Mouse (Mus musculus): ENCODE results near the gene Aspg.

Aspg gene

DNA sequence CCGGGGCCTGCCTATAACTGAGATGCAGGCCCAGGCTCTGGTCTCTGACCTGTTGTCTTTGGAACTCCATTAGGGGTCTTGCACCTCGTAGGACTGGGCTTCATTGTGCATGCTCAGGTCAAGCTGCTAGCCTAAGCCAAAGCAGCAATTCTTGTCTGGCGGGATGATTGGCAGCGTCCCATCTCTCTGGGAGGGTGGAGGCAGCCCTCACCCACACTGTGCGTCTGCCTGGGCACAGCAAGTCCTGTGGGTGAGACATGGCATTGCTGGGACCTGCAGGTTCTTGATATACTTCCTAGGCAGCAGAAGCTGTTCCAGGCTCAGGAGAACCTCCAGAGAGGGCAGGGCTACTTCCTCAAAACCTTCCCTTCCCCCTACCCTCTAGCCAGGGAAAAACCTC is 10.5 kb downstream of the Aspg start:
- DNase-seq, result no peak

DNA sequence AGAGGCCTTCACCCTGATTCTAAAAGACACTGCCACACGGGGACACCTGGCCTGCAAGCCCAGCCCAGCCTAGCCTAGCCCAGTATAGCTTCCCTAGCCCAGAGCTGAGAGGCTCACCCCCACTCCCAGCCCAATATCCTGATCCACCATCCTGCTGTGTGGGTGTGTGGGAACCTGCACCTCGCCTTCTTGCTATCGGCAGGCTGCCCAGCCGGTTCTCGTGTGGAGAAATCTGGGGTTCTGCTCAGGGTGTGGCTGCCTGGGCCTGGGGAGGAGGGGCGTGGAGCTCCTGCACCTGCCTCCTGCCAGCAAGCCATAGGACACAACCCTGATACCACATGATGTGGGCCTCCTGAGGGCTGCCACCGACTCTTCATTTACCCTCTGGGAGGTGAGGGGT is 11.2 kb downstream of the Aspg start:
- DNase-seq, result no peak

- no peak for DNase-seq
Measured at GRCm38 (mm10) chr12:112121188-112121587, 14.7 kb downstream of the Aspg start.

- peak; percentile 39 for DNase-seq
Measured at GRCm38 (mm10) chr12:112125903-112126302, 19.4 kb downstream of the Aspg start.

DNA sequence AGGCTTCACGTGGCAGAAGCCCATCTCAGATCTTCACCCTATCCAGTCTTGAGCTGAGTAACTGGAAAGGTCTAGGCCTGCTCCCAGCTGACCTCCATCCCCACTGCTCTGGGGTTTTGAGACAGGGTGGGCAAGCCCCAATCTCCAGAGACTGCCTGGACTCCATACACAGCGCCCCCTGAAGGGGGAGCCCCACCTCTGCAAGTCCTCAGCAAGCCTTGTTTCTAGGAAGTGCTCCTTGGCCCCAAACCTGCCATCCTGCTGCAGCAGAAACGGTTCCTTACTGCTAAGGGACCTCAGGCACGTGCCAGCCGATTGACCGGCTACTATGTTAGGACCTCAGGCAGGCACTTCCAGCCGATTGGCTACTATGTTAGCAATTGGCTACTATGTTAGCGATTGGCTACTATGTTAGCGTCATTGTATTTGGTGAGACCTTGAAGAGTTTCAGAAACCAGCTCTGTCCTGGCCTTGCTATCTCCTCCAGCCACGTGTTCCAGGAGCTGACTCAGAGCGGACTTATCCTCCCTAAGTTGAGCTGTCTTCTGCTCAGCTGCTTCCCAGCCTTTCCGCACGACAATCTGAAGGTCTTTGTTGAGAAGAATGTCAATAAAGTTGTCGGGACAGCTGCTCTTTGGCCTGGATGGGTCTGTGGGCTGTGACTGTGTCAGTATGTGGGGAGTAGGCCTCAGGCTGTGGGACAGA is 20.6 kb downstream of the Aspg start:
- DNase-seq, result no peak

GRCm38 (mm10) chr12:112128526-112128925 is 22.0 kb downstream of the Aspg start:
- DNase-seq, result no peak

DNA sequence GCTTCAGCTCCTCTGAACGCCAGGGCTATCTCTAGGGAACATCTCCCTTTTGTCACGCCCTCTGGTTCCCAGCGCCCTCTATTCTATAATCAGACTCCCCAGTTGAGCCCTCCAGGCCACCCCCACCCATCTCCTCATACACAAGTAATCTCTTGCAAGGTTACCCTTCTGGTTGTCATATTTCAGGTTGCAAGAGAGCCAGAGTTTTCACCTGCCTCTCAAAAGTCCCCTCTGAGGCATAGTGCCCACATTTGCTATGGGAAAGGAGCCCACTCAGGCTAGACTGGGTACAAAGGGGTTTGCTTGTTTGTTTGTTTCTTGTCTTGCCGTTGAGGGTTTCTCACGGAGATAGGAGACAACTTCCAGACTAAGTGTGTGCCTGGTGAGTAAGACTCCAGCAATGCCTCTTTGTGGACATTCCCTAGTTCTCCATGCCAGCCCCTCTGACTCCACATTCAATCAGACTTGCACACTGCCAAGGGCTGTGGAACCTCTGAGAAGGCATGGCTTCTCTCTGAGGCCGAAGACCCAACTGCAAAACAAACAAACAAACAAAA is 22.9 kb downstream of the Aspg start:
- no peak for DNase-seq

- DNase-seq, result peak; percentile 87
Measured at GRCm38 (mm10) chr12:112130161-112130860, 23.8 kb downstream of the Aspg start.

- DNase-seq, result peak; percentile 64
Measured at GRCm38 (mm10) chr12:112130957-112131356, 24.5 kb downstream of the Aspg start.

DNA sequence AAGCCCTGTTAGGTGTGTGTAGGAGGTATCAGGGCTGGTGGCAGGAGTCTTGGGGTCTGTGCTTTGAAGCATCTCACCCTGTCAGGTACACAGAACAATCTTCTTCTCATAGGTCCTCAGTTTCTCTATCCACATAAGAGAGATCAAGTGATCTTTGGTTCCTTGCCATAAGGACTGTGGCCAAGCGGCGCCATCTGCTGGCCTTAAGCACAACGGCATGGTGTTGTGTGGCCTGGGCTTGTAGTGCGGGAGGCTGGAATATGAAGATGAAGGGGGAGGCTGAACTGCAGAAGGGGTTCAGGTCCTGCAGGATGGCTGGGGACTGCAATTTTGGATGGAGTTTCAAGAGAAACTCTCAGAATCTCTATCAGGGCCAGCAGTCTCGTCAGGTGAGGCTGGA is 33.8 kb downstream of the Aspg start:
- peak; percentile 71 for DNase-seq

DNA sequence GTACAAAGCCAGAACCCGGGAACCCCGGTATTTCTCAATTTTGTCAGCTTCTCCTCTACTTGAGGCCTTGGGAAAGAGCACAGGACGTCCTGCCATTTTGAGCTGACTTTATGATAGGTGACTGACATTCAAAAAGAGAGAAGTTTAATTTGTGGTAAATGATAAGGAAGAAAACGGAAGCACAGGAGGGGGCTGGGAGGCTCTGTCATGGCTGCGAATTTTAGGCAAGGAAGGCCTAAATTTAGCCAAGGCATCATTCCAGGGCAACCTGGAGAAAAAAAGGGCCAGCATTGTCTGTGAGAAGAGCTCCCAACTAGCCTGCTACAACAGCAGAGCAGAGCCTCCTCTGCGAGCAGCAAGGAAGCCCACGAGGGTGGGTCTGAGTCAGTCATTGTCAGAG is 34.3 kb downstream of the Aspg start:
- no peak for DNase-seq

- DNase-seq, result peak; percentile 61
Measured at GRCm38 (mm10) chr12:112141300-112141699, 34.8 kb downstream of the Aspg start.

DNA sequence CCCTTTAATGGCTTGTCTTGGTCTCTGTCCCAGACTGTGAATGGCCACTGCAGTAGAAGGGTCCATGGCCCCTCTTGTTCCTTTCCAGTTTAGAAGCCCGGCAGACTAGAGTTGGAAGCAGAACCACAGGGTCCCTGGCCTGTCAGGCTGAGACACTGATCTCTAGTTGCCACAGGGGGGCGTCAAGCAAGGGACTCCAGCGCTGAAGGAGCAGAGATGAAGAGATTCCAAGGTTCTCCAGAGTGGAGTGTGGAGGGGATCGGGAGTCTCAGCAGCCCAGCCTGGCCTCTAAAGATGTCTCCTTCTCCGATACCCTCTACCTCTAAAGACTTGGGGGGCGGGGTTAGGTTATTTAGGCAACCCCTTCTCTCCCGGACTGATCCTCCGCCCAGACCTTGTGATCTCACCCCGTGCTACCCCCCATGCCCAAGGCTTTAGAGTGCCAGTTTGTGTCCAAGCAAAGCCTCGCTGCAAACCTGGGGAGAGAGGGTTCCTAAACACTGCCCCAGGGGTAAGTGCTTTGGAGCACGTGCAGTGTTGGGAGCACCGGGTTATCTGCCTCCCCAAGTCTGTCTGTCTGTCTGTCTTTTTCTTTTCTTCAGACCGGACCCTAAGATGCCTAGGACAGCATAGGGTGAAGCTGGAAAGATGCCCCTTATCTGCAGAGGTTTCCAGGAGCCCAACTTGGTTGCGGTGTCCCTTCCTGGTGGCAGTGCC is 36.8 kb downstream of the Aspg start:
- no peak for DNase-seq

- DNase-seq, result no peak
Measured at GRCm38 (mm10) chr12:112143833-112144201, 37.3 kb downstream of the Aspg start.

DNA sequence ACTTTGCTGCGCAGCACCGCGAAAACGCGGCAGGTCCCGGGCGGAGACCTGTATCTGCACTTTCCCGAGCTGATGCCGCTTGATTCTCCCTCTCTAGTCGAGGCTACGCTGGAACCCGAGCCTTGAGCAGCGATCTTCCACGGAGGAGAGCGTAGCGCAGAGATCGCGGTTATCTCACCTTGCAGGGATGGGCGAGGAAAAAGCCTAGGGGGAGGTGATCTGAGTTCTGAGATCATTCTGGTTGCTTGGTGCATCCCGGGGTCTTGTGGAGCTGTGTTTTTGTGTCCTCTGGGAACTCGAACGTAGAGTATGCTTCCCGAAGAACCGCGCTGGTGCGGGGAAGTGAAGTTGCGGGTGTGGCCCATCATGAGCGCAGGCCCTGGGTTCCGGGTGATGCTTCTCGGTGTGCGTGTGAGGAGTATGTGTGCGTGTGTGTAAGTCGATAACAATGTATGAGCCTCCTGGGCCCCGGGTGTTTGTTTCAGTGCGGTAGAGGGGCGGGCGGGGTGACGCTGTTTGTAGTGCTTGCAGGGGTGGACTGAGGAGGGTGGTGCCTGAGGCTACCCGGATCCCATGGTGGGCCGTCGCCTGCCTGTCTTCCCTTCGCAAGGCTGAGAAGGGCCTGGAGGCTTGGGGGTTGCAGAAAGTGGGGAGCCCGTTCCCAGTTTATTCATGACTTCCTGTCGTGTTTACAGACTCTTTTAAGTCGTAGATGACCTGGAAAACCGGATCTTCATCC is 38.1 kb downstream of the Aspg start:
- DNase-seq, result no peak

DNA sequence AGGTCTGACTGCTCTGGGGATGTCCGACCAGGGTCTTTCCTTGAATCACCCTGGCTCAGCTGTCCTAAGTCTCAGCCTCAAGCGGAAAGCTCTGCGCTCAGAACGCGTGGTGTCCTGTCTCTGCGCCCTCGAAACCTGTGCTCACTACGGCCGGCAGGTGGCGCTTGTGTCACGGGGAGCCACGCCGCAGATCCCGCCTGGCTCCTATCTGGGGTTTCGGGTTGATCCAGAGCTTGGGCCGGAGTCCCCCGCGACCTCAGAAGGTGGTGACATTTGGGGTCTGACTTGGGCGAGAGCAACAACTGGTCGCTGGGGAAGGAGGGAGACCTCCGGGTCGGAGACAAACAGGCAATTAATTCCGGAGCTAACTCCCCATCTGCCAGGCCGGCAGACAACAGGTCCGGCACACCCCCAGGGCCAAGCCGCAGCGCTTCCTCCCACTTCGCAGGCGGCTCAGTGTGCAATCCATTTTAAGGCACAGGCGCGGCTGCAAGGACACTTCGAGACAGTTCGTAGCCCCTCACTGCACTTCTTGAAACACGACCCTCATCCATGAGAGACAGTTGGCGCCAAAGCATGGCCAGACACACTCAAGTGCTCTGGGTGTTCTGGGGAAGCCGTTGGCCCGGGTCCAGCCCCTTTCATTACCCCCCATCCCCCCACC is 38.9 kb downstream of the Aspg start:
- DNase-seq, result peak; percentile 89

DNA sequence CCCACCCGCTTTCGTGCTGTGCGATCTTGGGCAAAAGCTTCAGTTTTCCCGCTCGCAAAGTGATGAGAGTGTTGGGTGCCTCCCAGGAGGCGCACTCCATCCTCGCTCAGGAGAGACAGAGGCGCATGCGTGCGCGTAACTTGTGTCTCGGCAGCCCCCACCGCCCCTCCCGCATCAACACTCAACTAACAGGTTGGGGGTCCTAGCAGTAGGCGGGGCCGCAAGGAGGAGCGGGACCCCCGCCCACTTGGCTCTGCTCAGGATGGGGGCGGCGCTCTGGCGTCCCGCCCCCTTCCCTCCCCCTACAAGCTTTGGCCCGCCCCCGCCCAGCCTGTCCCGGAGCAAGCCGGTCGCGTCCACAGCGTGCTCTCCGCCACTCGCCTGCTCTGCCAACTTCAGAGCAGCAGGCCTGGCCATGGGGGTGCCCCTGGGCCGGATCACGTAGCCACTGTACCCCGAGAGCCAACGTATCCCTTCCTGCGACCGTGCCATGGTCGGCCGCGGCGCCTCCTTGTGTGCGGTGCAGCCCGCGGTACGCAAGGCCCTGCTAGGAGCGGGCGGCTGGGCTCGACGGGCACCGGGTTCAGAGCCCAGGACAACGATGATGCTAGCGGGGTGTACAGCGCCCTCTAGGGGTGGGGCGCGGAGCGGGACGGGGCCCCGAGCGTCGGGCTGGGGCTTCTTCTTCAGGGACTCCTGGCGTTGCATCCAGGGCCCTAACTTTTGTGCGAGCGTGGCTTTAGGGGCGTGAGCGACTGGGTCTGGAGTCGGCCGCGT is 39.6 kb downstream of the Aspg start, which contains the start of gene Kif26a:
Gene Kif26a, plus strand, starts transcription at position 334 of the 777 bp plus-strand sequence.
- DNase-seq, result peak; percentile 81

GRCm38 (mm10) chr12:112147365-112147764 is 40.9 kb downstream of the Aspg start:
- DNase-seq, result no peak

GRCm38 (mm10) chr12:112150011-112150410 is 43.5 kb downstream of the Aspg start:
- no peak for DNase-seq

DNA sequence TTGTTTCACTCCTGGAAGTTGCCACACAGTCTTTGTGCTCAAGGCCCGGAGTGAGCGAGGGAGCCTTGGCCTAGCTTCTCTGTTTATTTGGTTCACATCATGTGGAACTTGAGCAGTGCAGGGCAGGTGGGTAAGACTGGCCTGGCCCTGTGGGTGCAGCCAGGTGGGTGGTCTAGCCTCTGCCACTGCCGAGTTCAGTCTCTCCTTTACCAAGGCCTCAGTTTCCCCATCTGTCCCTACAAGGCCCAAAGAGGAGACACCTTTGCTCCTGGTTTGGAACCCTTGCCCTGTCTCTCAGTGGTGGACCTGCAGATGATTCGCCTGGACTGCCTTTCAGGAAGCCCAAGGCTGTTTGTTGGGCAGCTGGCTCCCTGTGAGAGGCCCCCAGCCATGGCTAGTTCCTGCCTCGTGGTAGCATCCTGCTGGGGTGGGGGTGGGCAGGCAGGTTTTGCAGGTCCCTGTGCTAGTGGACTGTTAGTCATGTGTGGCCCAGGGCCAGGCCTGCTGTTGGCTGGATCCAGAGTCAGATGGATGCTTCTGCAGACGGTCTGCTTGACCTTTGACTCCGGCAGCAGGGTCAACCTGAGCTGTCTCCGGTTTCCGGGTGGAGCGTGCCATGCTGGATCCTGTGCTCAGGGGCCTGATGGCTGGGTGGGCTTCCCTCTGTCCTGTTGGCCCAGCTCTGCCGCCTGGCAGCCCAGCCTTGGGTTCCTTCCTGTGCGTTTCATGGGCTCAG is 44.9 kb downstream of the Aspg start:
- peak; percentile 66 for DNase-seq

DNA sequence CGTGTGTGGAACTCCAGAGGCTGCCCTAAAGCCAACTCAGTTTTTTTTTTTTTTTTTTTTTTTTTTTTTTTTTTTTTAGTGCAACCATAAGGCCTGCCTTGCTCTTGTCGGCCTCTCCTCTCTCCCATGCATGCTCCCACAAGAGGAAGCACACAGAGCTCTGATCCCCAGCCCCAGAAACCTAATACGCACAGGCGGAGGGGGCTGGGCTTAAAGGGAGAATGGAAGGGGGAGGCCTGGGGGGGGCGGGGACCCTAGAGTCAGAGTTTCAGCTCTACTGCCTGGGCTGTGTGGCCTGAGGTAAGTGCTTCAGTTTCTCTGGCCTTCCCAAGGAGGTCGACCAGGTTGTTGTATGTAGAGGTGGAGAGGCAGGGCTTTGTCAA is 45.5 kb downstream of the Aspg start:
- no peak for DNase-seq

Measured in kidney, adult 18-20 months (tissue).